Mouse (Mus musculus) T-helper 1 cell (primary cell): Measurements from ENCODE around the gene Egfr.

Source experiments
- in situ Hi-C: fragments of 300-600 bp; cut with MboI, MseI; formaldehyde crosslinking; loops from one replicate; pipeline ENCODE4 v1.15.1; 2025; ENCODE audit warnings: high pct_unique_total_duplicates

Gene Egfr

DNA sequence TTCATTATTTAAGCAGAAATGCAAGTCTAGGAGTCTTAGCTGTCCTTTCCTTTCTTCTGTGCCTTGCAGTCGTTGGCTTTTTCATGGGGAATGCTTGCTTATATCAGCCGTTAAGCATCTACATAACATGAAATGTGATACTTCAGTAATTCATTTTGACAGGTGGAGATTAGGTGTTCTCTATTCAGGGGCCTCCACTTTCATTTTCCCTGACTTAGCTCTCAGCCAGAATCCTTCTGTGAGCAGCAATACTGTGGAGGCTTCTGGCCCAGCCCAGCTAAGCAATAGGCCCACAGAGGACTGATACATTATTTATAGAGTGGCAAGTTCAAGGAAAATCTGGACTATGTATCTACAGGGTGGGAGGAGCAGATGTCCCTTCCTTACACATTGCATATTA is 25.0 kb downstream of the Egfr start:
- in situ Hi-C loops, result no loop called here

DNA sequence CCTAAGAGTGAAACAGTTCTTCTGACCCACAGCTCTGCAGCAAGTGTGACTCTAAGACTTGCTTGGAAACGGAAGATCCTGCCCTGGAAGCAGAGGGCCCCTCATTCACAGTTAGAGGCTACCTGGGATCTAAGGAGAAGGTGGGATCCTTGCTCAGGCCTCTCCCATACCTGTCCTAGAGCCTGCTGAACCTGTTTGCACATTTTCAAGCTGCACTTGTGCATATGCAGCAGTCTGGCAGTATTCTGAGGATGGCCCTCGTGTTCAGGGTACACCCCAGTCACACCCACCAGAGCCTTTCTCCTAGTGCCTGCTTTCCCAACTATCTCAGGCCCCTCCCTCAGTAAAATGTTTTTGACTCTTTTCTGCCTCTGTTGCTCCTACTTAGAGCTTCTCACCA is 29.6 kb downstream of the Egfr start:
- in situ Hi-C loops, result no loop called here

DNA sequence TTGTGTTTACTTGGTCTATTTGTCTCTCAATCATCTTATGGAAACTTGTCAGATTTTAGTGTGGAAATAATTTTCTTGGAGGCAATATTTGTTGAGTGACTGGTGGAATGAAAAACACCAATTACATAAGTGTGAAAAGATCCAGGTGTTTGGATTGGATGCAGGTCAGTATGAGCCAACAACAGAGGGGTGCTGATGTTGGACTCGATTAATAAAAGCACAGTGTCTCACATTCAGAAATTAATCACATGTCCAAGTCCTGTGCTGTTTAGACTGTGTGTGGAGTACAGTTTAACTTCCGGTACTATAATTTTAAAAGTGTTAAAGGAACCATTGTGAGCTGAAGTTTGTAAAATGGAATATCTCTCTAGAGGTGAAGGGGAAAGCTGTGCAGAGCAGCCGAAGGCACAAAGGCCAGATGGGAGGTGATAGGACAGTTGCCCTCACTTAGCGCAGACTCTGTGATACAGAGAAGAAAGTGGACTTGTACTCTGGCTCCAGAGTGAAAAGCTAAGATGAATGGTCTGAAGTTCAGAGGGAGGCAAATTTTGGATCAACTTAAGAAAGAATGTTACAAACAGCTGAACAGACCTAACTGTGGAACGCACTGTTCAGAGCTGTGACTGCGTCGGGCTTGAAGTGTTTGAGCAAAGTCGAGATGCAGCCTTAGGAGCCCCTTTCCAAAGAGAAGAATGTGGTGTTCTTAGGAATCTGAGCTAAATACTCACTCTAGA is 32.1 kb downstream of the Egfr start:
- in situ Hi-C loops, result no loop called here

DNA sequence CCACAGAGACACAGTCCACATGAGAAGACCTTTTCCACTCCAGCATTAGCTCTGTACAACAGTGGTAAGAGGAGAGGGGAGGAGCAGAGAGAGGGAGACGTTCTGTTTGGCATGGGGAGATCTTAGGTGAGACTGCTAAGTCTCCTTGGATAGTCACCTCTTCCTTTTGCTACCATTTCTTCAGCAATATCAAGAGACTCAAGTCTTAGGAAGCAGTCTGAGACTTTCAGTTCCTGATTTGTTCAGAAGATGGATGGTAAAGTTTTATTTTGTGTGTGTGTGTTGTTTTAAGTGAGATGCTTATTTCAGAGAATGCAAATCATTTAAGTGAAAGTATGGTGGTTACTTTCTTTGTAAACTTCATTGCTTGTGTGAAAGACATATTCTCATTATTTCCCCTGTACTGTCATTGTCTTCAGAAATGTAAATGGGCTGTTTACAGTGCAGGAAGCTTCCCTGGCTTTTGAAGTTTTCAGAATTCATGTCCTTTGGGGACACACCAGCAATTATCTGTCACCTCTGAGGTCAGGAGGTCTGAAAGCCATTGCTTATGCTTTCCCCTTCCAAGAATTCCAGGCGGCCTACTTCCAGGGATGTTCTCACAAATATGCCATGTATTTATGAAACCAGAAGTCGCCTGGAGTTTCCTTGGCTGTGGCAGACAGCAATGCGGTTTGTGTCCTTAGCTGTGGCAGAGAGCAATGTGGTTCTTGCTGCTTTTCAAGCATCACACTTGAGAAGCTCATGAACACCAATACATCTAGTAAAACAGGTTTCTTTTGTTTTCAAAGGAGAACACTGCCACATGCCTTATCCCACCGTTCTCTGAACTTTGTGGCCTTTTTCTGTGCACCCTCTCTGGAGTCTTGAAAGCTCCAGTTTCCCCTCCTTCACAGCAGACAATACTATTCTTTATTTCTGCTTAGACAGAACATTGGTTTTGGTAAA is 40.9 kb downstream of the Egfr start:
- in situ Hi-C loops, result no loop called here

DNA sequence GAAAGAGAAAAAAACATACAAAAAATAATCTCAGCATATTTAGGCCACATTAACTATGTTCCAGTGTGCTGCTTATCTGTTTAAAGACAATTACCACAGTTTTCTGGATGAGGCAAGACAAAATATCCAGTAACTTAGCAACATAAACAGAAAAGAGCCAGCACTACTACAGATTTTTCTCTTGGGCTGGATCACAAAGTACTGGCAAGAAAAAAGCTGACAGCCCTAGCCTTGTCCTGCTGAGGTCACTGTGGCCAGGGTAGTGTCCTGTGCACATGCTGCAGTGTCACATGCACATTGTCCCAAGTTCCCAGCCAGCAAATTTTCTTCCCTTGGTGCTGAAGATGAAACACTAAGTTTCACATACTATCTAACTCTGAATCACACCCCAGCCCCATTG is 43.0 kb downstream of the Egfr start:
- in situ Hi-C loops, result loop anchor here (5.0 kb wide), 2 partner anchors 47 to 667 kb away; no protein-coding TSS in a partner anchor

DNA sequence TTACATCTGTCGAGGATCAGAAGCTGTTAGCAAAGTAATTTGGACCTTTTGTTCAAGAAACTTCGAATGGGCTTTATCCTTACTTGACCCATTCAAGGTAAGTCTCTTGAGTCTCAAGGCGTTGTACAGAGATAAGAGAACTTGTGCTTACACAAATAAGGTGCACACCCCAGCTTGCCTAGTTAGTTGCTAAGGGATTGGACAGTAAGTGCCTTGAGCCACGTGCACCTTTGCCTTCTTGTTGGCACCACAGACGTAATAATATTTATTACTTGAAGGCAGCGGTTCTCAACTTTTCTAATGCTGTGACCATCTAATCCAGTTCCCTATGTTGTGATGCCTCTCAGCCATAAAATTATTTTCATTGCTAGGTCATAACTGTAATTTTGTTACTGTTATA is 43.5 kb downstream of the Egfr start:
- in situ Hi-C loops, result loop anchor here (5.0 kb wide), 2 partner anchors 47 to 667 kb away; no protein-coding TSS in a partner anchor

DNA sequence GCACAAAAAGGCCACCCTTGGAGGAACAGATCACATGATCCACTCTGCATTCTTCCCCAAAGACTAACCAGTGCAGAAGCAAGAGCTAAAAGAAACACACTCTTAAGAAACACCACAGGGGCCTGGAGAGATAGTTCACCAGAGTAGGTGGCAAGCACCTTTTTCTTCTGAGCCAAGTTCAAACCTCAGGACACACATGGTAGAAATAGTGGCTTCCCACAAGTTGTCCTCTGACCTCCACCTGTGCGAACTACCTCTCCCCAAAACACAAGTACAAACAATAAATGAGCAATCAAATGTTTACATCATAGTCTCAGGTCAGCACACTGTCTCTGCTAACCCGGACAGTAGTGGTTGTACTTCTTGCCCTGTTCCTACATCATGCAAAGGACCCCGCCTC is 45.5 kb downstream of the Egfr start:
- in situ Hi-C loops, result loop anchor here (5.0 kb wide), 2 partner anchors 45 to 665 kb away; no protein-coding TSS in a partner anchor

DNA sequence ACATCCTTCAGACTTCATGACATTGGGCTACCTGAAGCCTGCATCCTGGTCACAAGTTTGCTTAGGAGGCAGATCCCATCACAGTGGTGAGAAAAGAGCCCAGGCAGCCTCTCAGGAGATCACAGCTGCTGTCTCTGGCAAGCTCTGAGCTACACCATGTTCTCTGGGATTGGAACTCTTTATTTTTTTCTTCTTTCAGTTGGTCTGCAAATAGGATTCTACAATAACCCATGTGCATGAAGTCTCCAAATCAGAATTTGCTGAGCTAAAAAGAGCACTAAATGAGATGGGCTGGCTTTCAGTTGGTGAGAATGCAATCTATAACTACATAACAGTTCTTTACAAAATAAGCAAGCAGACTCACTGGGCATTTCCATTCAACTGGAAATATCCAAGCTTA is 46.1 kb downstream of the Egfr start:
- in situ Hi-C loops, result loop anchor here (5.0 kb wide), 2 partner anchors 44 to 664 kb away; no protein-coding TSS in a partner anchor

DNA sequence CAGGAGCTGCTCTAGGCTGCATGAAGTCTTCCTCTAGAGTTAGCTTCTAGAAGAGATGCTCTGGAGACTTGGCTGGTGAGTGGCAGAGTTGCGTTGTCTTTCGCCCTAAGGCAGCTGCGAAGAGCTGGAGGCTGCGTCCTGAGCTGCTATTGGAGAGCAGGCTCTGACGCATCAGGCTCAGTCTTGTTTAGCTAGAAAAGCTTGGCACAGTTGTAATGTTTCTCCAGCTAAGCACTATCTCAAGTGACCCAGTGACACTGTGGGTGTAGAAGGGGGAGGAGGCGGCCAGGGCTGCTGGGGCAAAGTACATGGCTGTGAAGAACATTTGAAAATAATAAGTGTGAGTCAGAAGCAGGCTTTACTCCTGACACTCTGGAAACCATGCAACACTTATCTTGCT is 48.5 kb downstream of the Egfr start:
- in situ Hi-C loops, result no loop called here

DNA sequence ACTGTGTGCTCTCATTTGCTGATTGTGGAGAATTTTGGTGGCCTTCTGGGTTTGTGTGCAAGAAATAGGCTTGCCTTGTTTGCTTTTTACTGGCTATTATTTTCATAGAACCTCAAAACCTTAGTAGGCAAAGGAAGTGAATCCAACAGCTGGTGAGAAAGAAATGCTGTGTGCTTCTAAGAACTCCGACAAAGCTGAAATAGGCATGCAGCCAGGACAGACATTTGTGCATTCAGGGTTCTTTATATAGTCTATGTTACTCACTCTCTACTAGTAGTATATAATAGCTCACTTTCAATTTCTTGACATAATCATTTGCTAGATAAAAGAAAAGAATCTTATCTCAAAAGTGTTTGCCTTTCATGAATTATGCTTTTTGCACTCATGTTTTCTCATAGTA is 50.7 kb downstream of the Egfr start:
- in situ Hi-C loops, result no loop called here

DNA sequence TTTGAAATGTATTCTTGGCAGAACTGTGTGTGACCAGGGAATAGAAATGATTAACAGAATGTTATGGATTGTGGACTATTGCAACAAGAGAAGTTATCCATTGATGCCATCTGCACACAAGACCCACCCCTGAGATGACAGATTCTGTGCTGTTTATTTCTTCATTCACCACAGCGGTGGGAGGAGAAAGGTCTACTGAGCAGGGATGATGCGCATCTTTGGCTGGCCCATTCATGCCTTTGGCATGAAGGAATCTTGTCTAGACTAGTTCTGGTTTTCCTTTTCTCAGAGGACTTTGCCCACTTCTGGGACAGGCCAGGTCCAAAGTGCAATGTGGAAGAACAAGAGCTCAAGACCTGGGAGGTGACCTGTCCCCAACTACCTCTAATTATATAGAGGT is 52.0 kb downstream of the Egfr start:
- in situ Hi-C loops, result no loop called here

DNA sequence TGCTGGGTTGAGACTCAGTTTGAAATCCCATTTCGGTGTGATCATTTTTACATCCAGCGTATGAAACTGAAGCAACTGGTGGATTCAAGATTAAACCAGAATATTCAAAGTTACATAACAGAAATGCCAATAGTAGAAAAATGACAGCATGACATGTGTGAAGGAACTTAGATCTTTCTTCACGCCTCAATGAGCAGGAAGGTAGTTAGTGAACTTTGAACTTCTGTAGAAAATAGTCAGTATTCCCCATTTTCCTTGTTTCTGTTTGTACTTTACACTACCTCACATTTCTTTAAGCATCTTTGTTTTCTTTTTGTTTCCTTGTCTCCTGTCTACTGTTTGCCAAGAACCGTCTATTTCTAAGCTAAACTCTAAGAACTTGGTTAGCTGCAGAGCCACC is 53.9 kb downstream of the Egfr start:
- in situ Hi-C loops, result no loop called here

DNA sequence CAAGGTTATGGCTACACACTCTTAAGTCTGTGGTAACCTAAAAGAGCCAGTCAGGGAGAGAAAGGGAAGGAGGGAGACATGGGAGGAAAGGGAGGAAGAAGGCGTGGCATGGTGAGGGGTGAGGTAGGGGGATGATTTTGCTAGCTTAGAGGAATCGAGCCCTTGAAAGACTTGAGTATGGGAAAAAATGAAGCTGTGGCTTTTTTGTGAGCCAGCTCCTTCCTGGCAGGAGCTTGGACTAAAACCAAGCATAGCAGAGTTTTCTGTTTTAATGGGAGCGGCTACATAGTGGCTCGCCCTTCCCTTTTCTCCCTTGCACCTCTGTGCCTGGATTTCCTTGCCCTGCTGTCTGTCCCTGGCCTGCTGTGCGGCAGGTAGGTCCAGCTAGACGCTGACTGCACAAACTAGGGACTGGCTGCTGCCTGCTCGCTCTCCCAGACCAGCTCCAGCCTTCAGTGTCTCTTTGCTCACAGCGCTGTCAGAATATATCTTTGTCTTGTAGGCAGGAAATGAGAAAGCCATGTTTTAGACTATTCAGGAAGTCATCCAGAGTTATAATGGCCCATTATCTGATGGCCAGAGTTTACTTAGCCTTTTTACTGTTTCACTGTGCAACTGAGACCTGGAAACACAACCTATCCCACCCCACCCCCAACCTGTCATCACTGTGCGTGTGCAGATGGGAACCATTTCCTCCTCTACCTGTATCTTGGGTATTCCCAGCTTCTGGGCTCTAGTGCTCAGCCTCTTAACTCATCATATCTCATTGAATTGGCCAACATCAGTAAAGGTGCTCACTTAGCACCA is 57.4 kb downstream of the Egfr start:
- in situ Hi-C loops, result no loop called here

DNA sequence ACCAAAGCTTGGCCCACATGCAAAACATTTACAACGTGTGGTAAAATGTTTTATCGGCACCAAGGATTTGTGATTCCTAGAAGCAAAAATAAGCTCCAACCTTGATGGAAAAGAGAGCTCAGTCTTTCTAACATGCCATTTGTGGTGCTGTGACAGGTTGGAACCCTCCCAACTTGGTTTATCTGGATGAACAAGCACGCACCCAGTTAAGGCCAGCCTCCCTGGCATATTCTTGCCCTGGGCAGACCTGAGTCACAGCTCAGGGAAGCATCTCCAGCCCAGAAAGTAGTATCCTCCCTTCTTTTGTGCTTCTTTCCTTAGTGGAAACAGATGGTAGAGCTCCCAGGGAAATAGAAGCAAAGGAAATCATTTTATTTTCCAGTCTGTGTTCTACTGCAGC is 58.1 kb downstream of the Egfr start:
- in situ Hi-C loops, result no loop called here

DNA sequence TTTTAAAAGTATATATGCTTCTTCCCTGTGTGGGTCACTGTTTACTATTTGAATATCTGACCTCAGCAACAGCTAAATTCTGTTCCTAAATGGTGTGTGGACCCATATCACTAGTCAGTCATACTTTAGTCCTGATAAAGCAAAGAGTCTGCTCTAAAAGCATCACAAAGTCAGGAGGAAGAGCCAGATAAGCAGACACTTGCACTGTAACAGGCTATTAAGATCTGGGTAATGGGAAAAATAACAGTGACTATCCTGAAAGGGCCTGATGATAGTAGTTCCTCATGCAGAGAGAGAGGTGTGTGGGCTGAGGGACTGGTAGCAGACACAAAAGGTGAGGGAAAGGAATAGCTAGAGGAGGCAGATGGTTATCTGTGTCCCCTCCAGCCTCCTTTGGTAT is 61.3 kb downstream of the Egfr start:
- in situ Hi-C loops, result no loop called here

DNA sequence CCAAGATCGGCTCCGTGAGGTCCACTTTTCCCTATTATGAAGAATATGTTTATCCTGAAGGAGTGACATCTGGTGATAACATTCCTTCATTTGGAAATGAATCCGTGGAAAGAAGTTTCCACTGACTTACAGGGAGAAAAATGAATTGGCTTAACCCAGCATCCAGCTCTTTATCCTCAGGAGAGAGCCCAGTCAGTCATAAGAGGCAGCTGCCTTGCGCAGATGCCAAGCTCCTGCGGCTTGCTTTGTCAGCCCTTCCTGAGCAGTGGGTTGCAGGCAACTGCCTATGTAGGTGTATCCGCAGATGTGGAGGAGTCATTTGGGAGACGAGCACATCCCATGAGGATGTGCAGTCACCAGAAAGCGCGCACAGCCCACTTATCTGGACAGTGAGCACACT is 64.4 kb downstream of the Egfr start:
- in situ Hi-C loops, result no loop called here

DNA sequence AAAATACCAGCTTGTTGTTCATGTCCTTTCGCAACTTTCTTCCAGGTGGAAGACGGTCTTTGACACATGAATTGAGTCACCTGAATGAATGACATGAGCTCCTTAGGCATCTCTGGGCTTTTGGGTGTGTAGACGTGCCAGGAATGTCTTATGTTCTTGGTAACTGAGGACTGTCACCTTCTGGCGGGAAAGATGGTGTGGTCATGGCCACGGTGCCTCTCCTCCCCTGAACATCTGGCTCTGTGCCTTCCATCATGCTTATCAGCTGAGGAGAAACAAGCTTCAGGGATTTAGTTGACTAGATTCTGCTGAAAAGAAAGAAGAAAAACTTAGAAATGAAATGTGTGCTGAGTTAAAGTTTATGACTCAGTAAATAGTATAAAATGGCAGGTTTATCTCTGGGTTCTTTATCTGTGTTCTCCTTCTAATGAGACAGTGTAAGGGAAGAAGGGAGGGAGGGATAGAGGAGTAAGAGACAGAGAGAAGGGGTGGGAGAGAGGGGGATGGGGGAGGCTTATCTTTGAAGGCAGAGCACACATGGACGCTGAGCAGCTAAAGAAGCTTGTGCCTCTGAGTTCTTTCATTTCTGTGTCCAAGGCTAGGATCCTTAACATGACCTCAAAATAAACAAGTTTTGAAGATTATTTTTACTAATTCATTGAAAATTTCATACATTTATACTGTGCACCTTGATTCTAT is 65.5 kb downstream of the Egfr start:
- in situ Hi-C loops, result no loop called here

DNA sequence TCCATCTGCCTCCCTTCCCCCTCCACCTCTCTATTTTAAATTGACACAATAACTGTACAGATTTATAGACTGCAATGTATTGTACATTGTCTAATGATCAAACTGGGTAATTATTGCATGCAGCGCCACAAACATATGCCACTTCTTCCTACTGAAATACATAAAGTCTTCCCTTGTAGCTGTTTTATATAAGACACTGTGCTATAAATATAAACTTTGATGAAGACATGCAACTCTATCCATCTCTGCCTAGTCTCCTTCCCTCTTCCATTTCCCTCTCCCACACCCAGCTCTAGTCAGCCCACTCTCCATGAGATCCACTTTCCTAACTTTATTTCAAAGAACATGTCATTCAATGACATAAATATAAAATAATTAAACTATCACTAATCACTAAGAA is 67.4 kb downstream of the Egfr start:
- in situ Hi-C loops, result no loop called here

DNA sequence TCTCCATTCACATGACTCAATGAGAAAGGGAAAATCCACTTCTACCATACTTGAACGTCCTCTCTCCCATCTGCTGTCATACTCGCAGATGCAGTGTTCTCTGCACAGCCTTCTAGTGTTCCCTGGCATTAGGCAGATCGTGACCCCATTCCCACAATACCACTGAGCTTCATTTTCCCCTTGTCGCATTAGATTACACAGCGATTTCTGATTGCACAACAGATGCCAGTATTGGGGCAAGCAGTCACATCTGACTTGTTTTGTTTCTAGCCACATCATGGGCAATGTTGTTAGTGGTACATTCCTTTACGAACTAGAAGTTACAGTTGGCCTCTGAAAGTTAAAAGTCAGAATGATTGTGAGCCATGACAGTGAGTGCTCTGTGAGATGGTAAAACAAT is 68.1 kb downstream of the Egfr start:
- in situ Hi-C loops, result no loop called here

DNA sequence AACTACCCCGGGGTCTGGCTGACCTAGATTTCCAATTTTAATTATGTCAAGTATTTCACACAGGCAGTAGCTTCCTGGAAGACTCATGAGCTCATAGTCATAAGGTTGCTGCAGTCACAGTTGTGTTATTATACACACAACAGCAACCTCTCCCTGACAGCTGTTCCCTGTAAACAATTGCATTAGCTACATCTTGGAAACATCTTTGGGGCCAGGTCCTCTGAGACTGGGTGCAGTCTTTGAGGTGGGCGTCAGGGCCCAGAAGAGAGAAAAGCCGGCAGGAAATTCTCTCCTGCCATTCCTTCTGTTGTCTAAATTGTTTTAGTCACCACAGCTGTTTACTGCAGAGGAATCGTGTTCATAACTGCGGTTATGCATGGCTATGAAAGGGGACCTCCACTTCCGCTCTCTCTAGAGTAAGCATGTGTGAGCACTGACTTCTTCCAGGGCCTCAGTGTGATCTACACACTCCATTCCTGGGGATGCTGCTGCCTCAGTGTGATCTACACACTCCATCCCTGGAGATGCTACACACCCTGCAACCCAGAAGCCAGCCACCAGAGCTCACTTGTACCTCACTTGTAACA is 69.8 kb downstream of the Egfr start:
- in situ Hi-C loops, result no loop called here
